Mouse (Mus musculus) embryonic facial prominence, embryonic 12.5 days (tissue): ENCODE measurements around the gene Lad1. TPM values are rescaled to one million over a fixed set of nuclear protein-coding genes. Genes with fewer than 3 reads are reported as not detected.
A peak's percentile ranks its signal among the peaks of the same experiment; 100 is the strongest.

Source experiments
- ATAC-seq: fragments of 200-750 bp; cut with Nextera tagmentation; 2 replicates; pipeline ENCODE4 v1.8.0; 2017; ENCODE audit not compliant: insufficient number of reproducible peaks, insufficient read depth, low FRiP score, low TSS enrichment
- H3K27ac ChIP-seq: fragments of 300-500 bp; sonication (generic); 2 replicates; pipeline ENCODE4 v1.5.1; 2016; ENCODE audit warnings: mild to moderate bottlenecking
- H3K27me3 ChIP-seq: fragments of 300-500 bp; sonication (generic); 2 replicates; pipeline ENCODE4 v1.6.1; 2016; ENCODE audit warnings: mild to moderate bottlenecking, moderate library complexity
- H3K36me3 ChIP-seq: fragments of 300-500 bp; sonication (generic); 2 replicates; pipeline ENCODE4 v1.6.1; 2016; ENCODE audit warnings: mild to moderate bottlenecking
- H3K4me1 ChIP-seq: fragments of 300-500 bp; sonication (generic); 2 replicates; pipeline ENCODE4 v1.6.1; 2016
- H3K4me2 ChIP-seq: fragments of 300-500 bp; sonication (generic); replicated peaks from 2 replicates; pipeline ENCODE4 v1.6.1; 2016; ENCODE audit warnings: mild to moderate bottlenecking, moderate library complexity
- H3K4me3 ChIP-seq: fragments of 300-500 bp; sonication (generic); 2 replicates; pipeline ENCODE4 v1.5.1; 2016; ENCODE audit warnings: mild to moderate bottlenecking
- H3K9ac ChIP-seq: fragments of 300-500 bp; sonication (generic); 2 replicates; pipeline ENCODE4 v1.6.1; 2016; ENCODE audit warnings: mild to moderate bottlenecking, moderate library complexity
- H3K9me3 ChIP-seq: fragments of 300-500 bp; sonication (generic); 2 replicates; pipeline ENCODE4 v1.6.1; 2016; ENCODE audit warnings: mild to moderate bottlenecking, moderate library complexity
- WGBS: fragments of 180-500 bp; shearing (Covaris S2); methylation state at CpG from one replicate; pipeline ENCODE4 v1.1.7; 2016; 5-methylcytosine and 5-hydroxymethylcytosine counted together
- polyA plus RNA-seq: library from polyadenylated mRNA; unstranded; fragments of >200 nt; fragmentation: Nextera tagmentation; extraction: Ambion mirVana; gene quantifications from 2 replicates; pipeline ENCODE4 v1.2.1, GENCODE M21; 2016

Gene Lad1
- polyA plus RNA-seq, 1 experiment from 2014 or later, result 6.6 TPM

DNA sequence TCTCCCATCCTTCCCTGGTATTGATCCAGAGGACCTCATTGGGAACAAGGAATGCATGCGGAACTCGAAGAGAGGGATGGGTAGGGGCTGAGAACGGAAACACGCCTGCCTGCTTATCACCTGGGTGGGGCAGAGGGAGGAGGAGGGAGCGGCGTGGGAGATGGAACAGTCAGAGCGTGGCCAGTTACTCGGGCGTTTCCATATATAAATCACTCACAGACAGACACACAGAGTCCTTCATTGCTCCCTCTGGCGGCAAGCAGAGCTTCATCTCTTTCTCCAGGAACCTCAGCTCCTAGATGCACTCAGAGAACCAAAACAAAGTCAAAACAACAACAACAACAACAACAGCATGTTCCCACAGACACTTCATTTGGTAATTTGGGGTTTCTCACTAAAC is 29.7 kb upstream of the Lad1 start:
- Histone ChIP-seq H3K4me2 (no peak overlapping the region), H3K4me3 (no peak overlapping the region), H3K4me1 (peaks cover 6% of the 10 kb centered on the region; the same call in 1 of the 2 replicates), H3K9me3 (no peaks in the 10 kb centered on the region), H3K9ac (no peak overlapping the region), H3K36me3 (no peaks in the 10 kb centered on the region), H3K27me3 (0 out of 2 replicates have a peak, but pooled peaks cover 6% of the 10 kb centered on the region), H3K27ac (no peak overlapping the region)
- 51% methylated on average over 10 of the region's 10 CpGs for WGBS
- no peak for ATAC-seq

DNA sequence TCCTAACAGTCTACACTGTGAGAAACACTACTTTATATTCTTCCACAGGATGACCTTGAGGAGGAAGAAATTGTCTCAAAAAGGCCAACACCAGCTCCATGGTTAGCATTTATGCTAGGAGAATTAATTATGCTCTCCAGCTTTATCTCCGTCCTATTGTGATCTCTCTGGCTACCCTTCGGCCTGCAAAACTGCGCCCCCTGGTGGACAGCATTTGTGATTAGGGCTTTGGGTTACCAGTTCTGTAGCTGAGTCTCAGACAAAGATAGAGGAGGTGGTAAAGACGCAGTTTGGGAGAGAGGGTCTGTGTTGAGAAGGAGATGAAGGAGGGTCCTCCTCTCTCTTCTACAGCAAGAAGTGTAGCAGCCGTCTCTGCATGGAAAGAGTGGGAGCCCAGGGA is 28.6 kb upstream of the Lad1 start:
- Histone ChIP-seq H3K4me3 (no peak overlapping the region), H3K4me2 (no peak overlapping the region), H3K27me3 (0 out of 2 replicates have a peak, but pooled peaks cover 11% of the 10 kb centered on the region), H3K9ac (no peak overlapping the region), H3K36me3 (no peaks in the 10 kb centered on the region), H3K27ac (no peak overlapping the region), H3K9me3 (no peaks in the 10 kb centered on the region), H3K4me1 (peaks cover 17% of the 10 kb centered on the region)
- ATAC-seq, result no peak
- 11% methylated on average over 5 of the region's 5 CpGs for WGBS

GRCm38 (mm10) chr1:135792143-135792939 is 26.1 kb upstream of the Lad1 start:
- no peak overlapping the region for H3K4me3 ChIP-seq
- no peak overlapping the region for H3K4me2 ChIP-seq
- no peak overlapping the region for H3K27ac ChIP-seq
- WGBS, result 60% methylated on average over 13 of the region's 13 CpGs
- H3K9me3 ChIP-seq, result no peaks in the 10 kb centered on the region
- H3K27me3 ChIP-seq, result 0 out of 2 replicates have a peak, but pooled peaks cover 11% of the 10 kb centered on the region
- peaks cover 18% of the 10 kb centered on the region for H3K4me1 ChIP-seq
- H3K9ac ChIP-seq, result no peak overlapping the region
- ATAC-seq, result no peak
- H3K36me3 ChIP-seq, result no peaks in the 10 kb centered on the region

DNA sequence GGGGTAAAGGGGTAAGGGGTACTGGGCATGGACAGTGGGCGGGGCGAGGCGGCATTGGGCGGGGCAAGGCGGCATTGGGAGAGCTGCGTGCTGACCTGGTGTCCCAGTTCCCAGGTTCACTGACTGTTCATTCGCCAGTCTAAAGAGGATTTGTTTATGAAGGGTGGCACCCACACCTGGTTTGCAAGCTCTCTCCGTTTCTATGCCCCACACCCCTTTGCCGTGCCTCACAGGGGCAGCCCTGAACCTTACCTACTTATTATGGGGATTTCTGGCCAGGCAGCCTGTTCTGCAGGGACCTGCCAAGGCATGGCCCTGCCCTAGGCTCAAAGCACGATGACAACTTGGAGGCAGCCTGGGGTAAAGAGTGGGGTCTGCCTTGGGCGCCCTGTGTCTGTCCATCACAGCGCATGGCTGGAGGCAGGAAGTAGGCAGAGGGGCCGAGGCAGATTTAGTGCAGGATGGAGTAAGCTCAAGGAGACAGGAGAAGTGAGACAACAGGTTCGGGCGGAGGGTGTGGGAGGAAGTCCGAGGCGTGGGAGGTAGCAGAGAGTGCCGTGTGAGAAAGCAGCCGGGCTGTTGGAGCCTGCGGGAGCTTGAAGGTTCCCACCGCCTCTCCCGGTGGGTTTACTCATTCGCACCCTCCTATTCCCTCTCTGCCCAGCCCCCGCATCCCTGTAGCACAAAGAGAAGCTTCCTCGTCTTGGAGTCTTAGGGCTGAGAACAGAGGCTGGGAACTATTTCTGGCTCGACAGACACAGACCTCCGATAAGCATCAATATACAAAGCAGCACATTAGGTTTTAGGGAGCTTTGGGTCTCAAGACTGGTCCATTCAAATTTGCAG is 24.8 kb upstream of the Lad1 start:
- Histone ChIP-seq H3K27me3 (0 out of 2 replicates have a peak, but pooled peaks cover 11% of the 10 kb centered on the region), H3K4me3 (peak overlapping the region; percentile 22; the same call in 1 of the 2 replicates), H3K4me1 (peaks cover 18% of the 10 kb centered on the region), H3K27ac (peak overlapping the region; percentile 42), H3K36me3 (no peaks in the 10 kb centered on the region), H3K9ac (no peak overlapping the region), H3K4me2 (peak overlapping the region; percentile 43), H3K9me3 (no peaks in the 10 kb centered on the region)
- WGBS, result 14% methylated on average over 27 of the region's 27 CpGs
- 0 out of 2 replicates have a peak, but pooled peaks have one; percentile 16 for ATAC-seq

- peaks cover 24% of the 10 kb centered on the region for H3K4me1 ChIP-seq
- 35% methylated on average over 20 of the region's 20 CpGs for WGBS
- no peak overlapping the region for H3K9ac ChIP-seq
- 0 out of 2 replicates have a peak, but pooled peaks cover 11% of the 10 kb centered on the region for H3K27me3 ChIP-seq
- no peaks in the 10 kb centered on the region for H3K9me3 ChIP-seq
- ATAC-seq, result peak; percentile 61; the same call in 1 of the 2 replicates
- H3K4me2 ChIP-seq, result peak overlapping the region; percentile 43
- 0 out of 2 replicates have a peak overlapping the region, but pooled peaks have one; percentile 22 for H3K4me3 ChIP-seq
- H3K27ac ChIP-seq, result peak overlapping the region; percentile 42; the same call in 1 of the 2 replicates
- no peaks in the 10 kb centered on the region for H3K36me3 ChIP-seq
Measured at GRCm38 (mm10) chr1:135794216-135795134, 23.9 kb upstream of the Lad1 start.

- H3K9ac ChIP-seq, result no peak overlapping the region
- no peak overlapping the region for H3K4me3 ChIP-seq
- peaks cover 28% of the 10 kb centered on the region for H3K4me1 ChIP-seq
- WGBS, result 69% methylated on average over 1 of the region's 1 CpGs
- no peaks in the 10 kb centered on the region for H3K36me3 ChIP-seq
- H3K4me2 ChIP-seq, result no peak overlapping the region
- no peak overlapping the region for H3K27ac ChIP-seq
- ATAC-seq, result no peak
- 0 out of 2 replicates have a peak, but pooled peaks cover 7% of the 10 kb centered on the region for H3K27me3 ChIP-seq
- no peaks in the 10 kb centered on the region for H3K9me3 ChIP-seq
Measured at GRCm38 (mm10) chr1:135798492-135798891, 19.9 kb upstream of the Lad1 start.

DNA sequence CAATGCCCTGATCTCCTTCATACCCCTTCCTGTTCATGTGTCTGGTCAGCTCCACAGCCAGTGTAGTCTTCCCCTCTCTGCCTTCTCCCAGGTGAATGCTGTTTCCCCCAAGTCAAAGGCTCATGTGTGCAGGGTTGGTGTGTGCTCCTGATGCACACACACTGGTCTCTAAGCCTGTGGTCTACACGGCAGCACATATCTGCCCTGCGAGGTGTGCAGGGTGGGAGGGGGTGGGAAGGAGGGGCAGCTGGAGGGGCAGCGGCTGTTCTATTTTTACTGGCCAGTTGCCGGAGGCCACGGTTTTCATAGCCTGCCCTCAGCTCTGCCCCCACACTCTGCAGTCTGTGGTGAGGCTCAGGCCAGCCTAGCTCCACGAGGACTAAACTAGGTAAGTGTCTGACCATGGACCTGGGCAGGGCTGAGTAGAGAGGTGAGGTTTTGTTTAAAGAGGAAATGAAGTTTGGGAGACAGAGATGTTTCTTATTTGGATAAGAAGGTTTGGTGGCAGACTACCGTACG is 19.2 kb upstream of the Lad1 start:
- H3K9me3 ChIP-seq, result no peaks in the 10 kb centered on the region
- ATAC-seq, result no peak; the same call in 1 of the 2 replicates
- H3K4me1 ChIP-seq, result peaks cover 21% of the 10 kb centered on the region
- WGBS, result 58% methylated on average over 8 of the region's 8 CpGs
- H3K4me2 ChIP-seq, result no peak overlapping the region
- no peaks in the 10 kb centered on the region for H3K36me3 ChIP-seq
- no peak overlapping the region for H3K4me3 ChIP-seq
- H3K27me3 ChIP-seq, result 0 out of 2 replicates have a peak, but pooled peaks cover 3% of the 10 kb centered on the region
- H3K9ac ChIP-seq, result no peak overlapping the region
- no peak overlapping the region for H3K27ac ChIP-seq

- Histone ChIP-seq H3K4me2 (no peak overlapping the region), H3K4me1 (peaks cover 13% of the 10 kb centered on the region; the same call in 1 of the 2 replicates), H3K9ac (no peak overlapping the region), H3K27me3 (no peaks in the 10 kb centered on the region), H3K36me3 (no peaks in the 10 kb centered on the region), H3K4me3 (no peak overlapping the region), H3K9me3 (no peaks in the 10 kb centered on the region), H3K27ac (no peak overlapping the region)
- 54% methylated on average over 8 of the region's 8 CpGs for WGBS
- ATAC-seq, result no peak
Measured at GRCm38 (mm10) chr1:135800192-135800950, 18.0 kb upstream of the Lad1 start.

DNA sequence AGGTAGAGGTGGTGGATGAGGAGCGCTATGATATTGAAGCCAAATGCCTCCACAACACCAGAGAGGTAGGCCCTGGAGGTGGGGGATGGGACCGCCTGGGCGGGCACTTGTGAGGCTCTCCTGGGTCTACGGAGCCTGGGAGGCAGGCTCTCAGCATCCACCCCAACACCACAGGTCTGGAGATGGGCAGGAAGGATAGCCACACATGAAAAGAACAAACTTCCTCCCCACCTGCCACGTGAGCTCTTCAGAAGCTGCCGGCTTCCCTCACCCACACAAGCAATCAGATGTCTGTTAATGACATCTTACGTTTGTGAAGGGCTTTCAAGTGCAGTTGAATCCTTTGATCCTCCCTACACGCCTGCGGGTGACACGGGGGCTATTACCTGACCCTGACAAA is 10.9 kb upstream of the Lad1 start:
- 57% methylated on average over 10 of the region's 10 CpGs for WGBS
- no peak for ATAC-seq
- H3K9me3 ChIP-seq, result no peaks in the 10 kb centered on the region
- H3K4me1 ChIP-seq, result no peaks in the 10 kb centered on the region
- no peak overlapping the region for H3K9ac ChIP-seq
- no peaks in the 10 kb centered on the region for H3K36me3 ChIP-seq
- H3K27me3 ChIP-seq, result no peaks in the 10 kb centered on the region
- no peak overlapping the region for H3K27ac ChIP-seq
- no peak overlapping the region for H3K4me3 ChIP-seq
- H3K4me2 ChIP-seq, result no peak overlapping the region

- H3K9me3 ChIP-seq, result no peaks in the 10 kb centered on the region
- ATAC-seq, result no peak
- no peak overlapping the region for H3K4me3 ChIP-seq
- H3K27me3 ChIP-seq, result no peaks in the 10 kb centered on the region
- no peak overlapping the region for H3K4me2 ChIP-seq
- no peak overlapping the region for H3K27ac ChIP-seq
- H3K4me1 ChIP-seq, result no peaks in the 10 kb centered on the region
- no peak overlapping the region for H3K9ac ChIP-seq
- H3K36me3 ChIP-seq, result no peaks in the 10 kb centered on the region
- 77% methylated on average over 2 of the region's 2 CpGs for WGBS
Measured at GRCm38 (mm10) chr1:135810180-135810579, 8.2 kb upstream of the Lad1 start.
